Mouse (Mus musculus): Measurements from ENCODE around the gene Shh.

DNA sequence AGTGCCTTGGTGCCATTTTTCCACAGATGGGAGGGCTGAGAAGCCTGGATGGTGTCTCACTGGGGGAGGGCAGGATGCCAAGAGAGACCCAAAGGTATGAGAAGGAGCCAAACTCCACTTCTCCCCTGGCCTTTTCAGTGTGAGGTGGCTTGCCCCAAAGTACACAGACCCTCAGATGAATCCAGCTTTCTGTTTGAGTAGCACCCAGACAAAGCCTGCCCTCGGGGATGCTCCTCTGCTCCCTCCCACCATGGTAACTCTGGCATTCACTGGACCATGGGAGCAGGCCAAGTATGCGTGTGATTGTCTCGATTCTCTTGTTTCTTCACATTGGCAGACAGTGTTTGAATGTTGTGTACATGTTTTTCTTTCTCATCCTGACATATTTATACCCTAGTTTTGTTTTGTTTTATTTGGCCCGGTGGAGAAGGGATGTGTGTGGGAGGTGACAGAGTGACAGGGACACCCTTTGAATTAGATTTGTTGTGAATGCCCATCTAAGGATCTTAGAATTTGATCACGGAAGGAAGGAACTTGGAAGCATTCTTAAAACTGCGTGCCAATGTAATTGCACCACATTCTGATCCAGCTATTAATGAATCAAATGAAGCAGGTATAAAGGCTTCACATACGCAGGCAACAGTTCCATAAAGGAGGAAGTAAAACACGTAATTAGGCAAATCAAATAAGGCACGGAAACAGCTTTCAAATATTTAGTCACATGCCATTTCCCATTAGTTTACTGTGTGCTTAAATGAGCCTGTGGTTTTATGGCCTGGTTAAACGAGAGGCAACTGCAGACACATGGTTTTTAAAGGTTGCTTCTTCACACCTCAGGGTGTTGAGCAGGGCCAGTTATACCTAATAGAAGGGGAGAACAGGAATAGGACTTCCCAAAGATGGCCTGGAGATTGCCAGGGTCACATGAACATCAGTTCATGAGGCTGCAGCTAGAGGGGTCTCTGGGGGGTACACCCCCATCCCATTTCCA, 9.6 kb upstream of the Shh start:
- TF ChIP-seq CTCF (IDR thresholded peaks at IDR 0.05; ENCODE audit: low read depth) (no peak), EP300 (IDR thresholded peaks at IDR 0.05; ENCODE audit: low read depth) (no peak)
